Mouse (Mus musculus) heart, embryonic 12.5 days (tissue): ENCODE results near the gene Cacna1g. TPM values are rescaled to one million over a fixed set of nuclear protein-coding genes. Genes with fewer than 3 reads are reported as not detected.
"Not testable (repeated sequence)": the region's sequence is repeated elsewhere in the genome, so short reads cannot be mapped to it uniquely, and the experiment has no call there.

Experiments used
- ATAC-seq: fragments of 200-750 bp; cut with Nextera tagmentation; 2 replicates; pipeline ENCODE4 v1.8.0; 2017; ENCODE audit warnings: moderate TSS enrichment, moderate library complexity; ENCODE audit not compliant: insufficient number of reproducible peaks, low FRiP score
- H3K27ac ChIP-seq: fragments of 300-500 bp; sonication (generic); 2 replicates; pipeline ENCODE4 v1.5.1; 2016; ENCODE audit warnings: mild to moderate bottlenecking, moderate library complexity; ENCODE audit not compliant: poor library complexity, severe bottlenecking
- H3K27me3 ChIP-seq: fragments of 300-500 bp; sonication (generic); replicated peaks from 2 replicates; pipeline ENCODE4 v1.6.1; 2016; ENCODE audit warnings: mild to moderate bottlenecking, moderate library complexity
- H3K36me3 ChIP-seq: fragments of 300-500 bp; sonication (generic); 2 replicates; pipeline ENCODE4 v1.6.1; 2016; ENCODE audit warnings: mild to moderate bottlenecking, moderate library complexity
- H3K4me1 ChIP-seq: fragments of 300-500 bp; sonication (generic); replicated peaks from 2 replicates; pipeline ENCODE4 v1.6.1; 2016; ENCODE audit warnings: mild to moderate bottlenecking
- H3K4me2 ChIP-seq: fragments of 300-500 bp; sonication (generic); 2 replicates; pipeline ENCODE4 v1.6.1; 2016; ENCODE audit warnings: mild to moderate bottlenecking, moderate library complexity
- H3K4me3 ChIP-seq: fragments of 300-500 bp; sonication (generic); 2 replicates; pipeline ENCODE4 v1.5.1; 2016; ENCODE audit warnings: mild to moderate bottlenecking
- H3K9ac ChIP-seq: fragments of 300-500 bp; sonication (generic); 2 replicates; pipeline ENCODE4 v1.6.1; 2016; ENCODE audit warnings: mild to moderate bottlenecking, moderate library complexity
- H3K9me3 ChIP-seq: fragments of 300-500 bp; sonication (generic); replicated peaks from 2 replicates; pipeline ENCODE4 v1.6.1; 2016; ENCODE audit warnings: mild to moderate bottlenecking, moderate library complexity
- WGBS: fragments of 180-500 bp; shearing (Covaris S2); methylation state at CpG from one replicate; pipeline ENCODE4 v1.1.7; 2016; 5-methylcytosine and 5-hydroxymethylcytosine counted together
- polyA plus RNA-seq: library from polyadenylated mRNA; unstranded; fragments of >200 nt; fragmentation: Nextera tagmentation; extraction: Ambion mirVana; gene quantifications from 2 replicates; pipeline ENCODE4 v1.2.1, GENCODE M21; 2016

Cacna1g gene
- polyA plus RNA-seq, 1 experiment from 2014 or later, result 2.7 TPM

- H3K9me3 ChIP-seq, result no peaks in the 10 kb centered on the region
- H3K4me3 ChIP-seq, result no peak overlapping the region
- no peak for ATAC-seq
- peaks cover 19% of the 10 kb centered on the region; the same call in 1 of the 2 replicates for H3K27me3 ChIP-seq
- WGBS, result 77% methylated on average over 10 of the region's 10 CpGs
- H3K4me2 ChIP-seq, result no peak overlapping the region
- H3K4me1 ChIP-seq, result peaks cover 20% of the 10 kb centered on the region
- H3K9ac ChIP-seq, result no peak overlapping the region
- no peak overlapping the region for H3K27ac ChIP-seq
- H3K36me3 ChIP-seq, result no peaks in the 10 kb centered on the region
Measured at GRCm38 (mm10) chr11:94403757-94404156, 70.2 kb downstream of the Cacna1g start.

DNA sequence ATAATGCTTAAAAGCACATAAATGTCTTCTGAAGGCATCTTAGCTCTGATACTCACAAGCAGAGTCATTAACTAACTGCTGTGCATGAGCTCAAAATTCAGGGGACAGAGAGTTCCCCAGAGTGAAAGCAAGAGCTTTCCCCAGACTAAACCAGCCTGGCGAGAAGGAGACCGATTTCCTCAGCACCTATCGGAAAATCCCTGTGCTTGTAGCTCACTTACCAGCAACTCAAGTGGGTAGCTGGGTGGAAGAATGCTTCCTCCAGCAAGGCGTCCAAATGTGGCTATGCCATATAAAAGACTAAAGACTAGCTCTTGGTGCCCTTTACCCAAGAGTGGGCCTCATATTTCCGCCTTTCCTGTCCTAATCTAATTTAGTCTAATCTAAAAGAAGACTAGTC, 71.3 kb downstream of the Cacna1g start:
- no peaks in the 10 kb centered on the region for H3K36me3 ChIP-seq
- no peaks in the 10 kb centered on the region for H3K9me3 ChIP-seq
- no peak overlapping the region for H3K27ac ChIP-seq
- WGBS, result 76% methylated on average over 5 of the region's 5 CpGs
- no peak for ATAC-seq
- no peak overlapping the region for H3K4me3 ChIP-seq
- no peak overlapping the region for H3K9ac ChIP-seq
- H3K4me2 ChIP-seq, result no peak overlapping the region
- peaks cover 15% of the 10 kb centered on the region for H3K4me1 ChIP-seq
- peaks cover 15% of the 10 kb centered on the region; the same call in 1 of the 2 replicates for H3K27me3 ChIP-seq

DNA sequence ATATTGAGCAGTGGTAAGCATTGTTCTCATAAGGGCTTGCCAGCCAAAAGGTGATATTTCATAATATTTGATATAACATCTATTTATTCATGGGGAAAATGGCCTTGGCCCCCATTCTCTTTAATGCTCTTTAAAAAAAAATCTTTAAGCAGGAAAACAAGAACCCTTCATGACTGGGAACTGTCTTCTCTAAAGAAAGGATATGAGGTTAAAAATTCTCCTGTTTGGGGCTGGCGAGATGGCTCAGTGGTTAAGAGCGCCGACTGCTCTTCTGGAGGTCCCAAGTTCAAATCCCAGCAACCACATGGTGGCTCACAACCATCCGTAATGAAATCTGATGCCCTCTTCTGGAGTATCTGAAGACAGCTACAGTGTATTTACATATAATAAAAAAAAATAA, 72.0 kb downstream of the Cacna1g start:
- H3K9me3 ChIP-seq, H3K27me3 ChIP-seq, H3K4me2 ChIP-seq, H3K36me3 ChIP-seq, H3K4me3 ChIP-seq, ATAC-seq, H3K4me1 ChIP-seq, H3K9ac ChIP-seq, H3K27ac ChIP-seq: not testable (repeated sequence)
- WGBS, result 82% methylated on average over 4 of the region's 4 CpGs

GRCm38 (mm10) chr11:94400996-94401395, 73.0 kb downstream of the Cacna1g start:
- Histone ChIP-seq H3K9ac (no peak overlapping the region), H3K4me2 (no peak overlapping the region), H3K4me1 (peaks cover 8% of the 10 kb centered on the region; the same call in 1 of the 2 replicates), H3K9me3 (no peaks in the 10 kb centered on the region), H3K27me3 (0 out of 2 replicates have a peak, but pooled peaks cover 5% of the 10 kb centered on the region), H3K4me3 (no peak overlapping the region), H3K36me3 (no peaks in the 10 kb centered on the region), H3K27ac (no peak overlapping the region)
- no peak for ATAC-seq
- WGBS, result 69% methylated on average over 6 of the region's 6 CpGs

DNA sequence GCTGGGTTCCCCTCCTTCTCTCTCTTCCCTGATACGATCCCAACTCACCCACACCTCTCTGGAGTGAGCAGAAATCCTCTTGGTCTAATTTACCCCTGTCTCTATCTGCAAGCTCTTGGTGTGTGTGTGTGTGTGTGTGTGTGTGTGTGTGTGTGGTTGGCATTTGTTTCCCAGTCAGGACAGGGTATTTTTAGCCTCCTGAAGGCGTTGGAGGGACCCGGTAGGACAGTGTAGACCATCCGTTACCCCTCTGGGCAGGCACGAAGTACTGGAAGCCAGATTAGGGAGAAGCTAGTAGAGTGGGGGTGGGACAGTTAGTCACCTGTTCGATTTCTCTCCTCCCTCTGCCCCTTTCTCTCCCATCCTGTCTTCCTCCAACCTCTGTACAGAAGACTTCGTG, 79.9 kb downstream of the Cacna1g start:
- 0 out of 2 replicates have a peak, but pooled peaks cover 8% of the 10 kb centered on the region for H3K4me1 ChIP-seq
- no peak overlapping the region for H3K9ac ChIP-seq
- H3K36me3 ChIP-seq, result no peaks in the 10 kb centered on the region
- no peak overlapping the region for H3K4me3 ChIP-seq
- H3K4me2 ChIP-seq, result no peak overlapping the region
- H3K27ac ChIP-seq, result no peak overlapping the region
- ATAC-seq, result no peak
- 49% methylated on average over 7 of the region's 7 CpGs for WGBS
- peaks cover 21% of the 10 kb centered on the region for H3K27me3 ChIP-seq
- no peaks in the 10 kb centered on the region for H3K9me3 ChIP-seq

DNA sequence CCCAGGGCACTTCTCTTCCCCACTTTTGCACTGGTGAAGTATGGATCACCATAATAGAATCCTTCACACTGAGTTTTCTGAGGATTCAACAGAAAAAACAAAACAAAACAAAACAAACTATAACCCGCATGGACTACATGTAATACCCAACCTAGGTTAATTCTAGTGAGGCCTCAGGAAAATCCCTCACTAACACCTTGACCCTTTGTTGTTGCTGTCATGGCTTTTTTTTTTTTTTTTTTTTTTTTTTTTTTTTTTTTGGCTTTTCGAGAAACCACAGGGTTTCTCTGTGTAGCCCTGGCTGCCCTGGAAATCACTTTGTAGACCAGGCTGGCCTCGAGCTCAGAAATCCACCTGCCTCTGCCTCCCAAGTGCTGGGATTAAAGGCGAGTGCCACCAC, 80.5 kb downstream of the Cacna1g start:
- H3K27me3 ChIP-seq, result peaks cover 21% of the 10 kb centered on the region
- WGBS, result 84% methylated on average over 4 of the region's 4 CpGs

GRCm38 (mm10) chr11:94392672-94393109, 81.3 kb downstream of the Cacna1g start, which contains the start of gene Abcc3:
Abcc3 (minus strand) TSS chr11:94392997.
- H3K27ac ChIP-seq, result no peak within 1 kb of the TSS

More for the DNA sequence above, 80.5 kb downstream of the Cacna1g start:
- H3K27ac ChIP-seq, H3K4me1 ChIP-seq, ATAC-seq, H3K4me3 ChIP-seq, H3K9ac ChIP-seq, H3K9me3 ChIP-seq, H3K4me2 ChIP-seq, H3K36me3 ChIP-seq: not testable (repeated sequence)

GRCm38 (mm10) chr11:94391661-94392060, 82.3 kb downstream of the Cacna1g start:
- no peak overlapping the region for H3K4me2 ChIP-seq
- no peak overlapping the region for H3K27ac ChIP-seq
- peaks cover 11% of the 10 kb centered on the region for H3K4me1 ChIP-seq
- 81% methylated on average over 10 of the region's 10 CpGs for WGBS
- no peak for ATAC-seq
- H3K9me3 ChIP-seq, result no peaks in the 10 kb centered on the region
- peaks cover 30% of the 10 kb centered on the region for H3K27me3 ChIP-seq
- no peak overlapping the region for H3K9ac ChIP-seq
- no peaks in the 10 kb centered on the region for H3K36me3 ChIP-seq
- no peak overlapping the region for H3K4me3 ChIP-seq

More at GRCm38 (mm10) chr11:94392672-94393109, 81.3 kb downstream of the Cacna1g start, which contains the start of gene Abcc3:
- Histone ChIP-seq H3K4me3 (peak within 1 kb of the TSS; percentile 43), H3K9me3 (no peaks in the 10 kb centered on the region), H3K9ac (peak within 1 kb of the TSS; percentile 52), H3K4me2 (peak within 1 kb of the TSS; percentile 70), H3K27me3 (peaks cover 26% of the 10 kb centered on the region), H3K36me3 (no peaks in the 10 kb centered on the region), H3K4me1 (0 out of 2 replicates have a peak, but pooled peaks cover 8% of the 10 kb centered on the region)
- WGBS, result 5% methylated on average over 20 of the region's 20 CpGs
- ATAC-seq, result no peak

GRCm38 (mm10) chr11:94390825-94391224, 83.2 kb downstream of the Cacna1g start:
- Histone ChIP-seq H3K9me3 (no peaks in the 10 kb centered on the region), H3K27ac (no peak overlapping the region), H3K4me1 (peaks cover 19% of the 10 kb centered on the region), H3K9ac (no peak overlapping the region), H3K27me3 (peaks cover 30% of the 10 kb centered on the region), H3K36me3 (no peaks in the 10 kb centered on the region), H3K4me2 (no peak overlapping the region), H3K4me3 (no peak overlapping the region)
- ATAC-seq, result no peak
- 84% methylated on average over 6 of the region's 6 CpGs for WGBS

DNA sequence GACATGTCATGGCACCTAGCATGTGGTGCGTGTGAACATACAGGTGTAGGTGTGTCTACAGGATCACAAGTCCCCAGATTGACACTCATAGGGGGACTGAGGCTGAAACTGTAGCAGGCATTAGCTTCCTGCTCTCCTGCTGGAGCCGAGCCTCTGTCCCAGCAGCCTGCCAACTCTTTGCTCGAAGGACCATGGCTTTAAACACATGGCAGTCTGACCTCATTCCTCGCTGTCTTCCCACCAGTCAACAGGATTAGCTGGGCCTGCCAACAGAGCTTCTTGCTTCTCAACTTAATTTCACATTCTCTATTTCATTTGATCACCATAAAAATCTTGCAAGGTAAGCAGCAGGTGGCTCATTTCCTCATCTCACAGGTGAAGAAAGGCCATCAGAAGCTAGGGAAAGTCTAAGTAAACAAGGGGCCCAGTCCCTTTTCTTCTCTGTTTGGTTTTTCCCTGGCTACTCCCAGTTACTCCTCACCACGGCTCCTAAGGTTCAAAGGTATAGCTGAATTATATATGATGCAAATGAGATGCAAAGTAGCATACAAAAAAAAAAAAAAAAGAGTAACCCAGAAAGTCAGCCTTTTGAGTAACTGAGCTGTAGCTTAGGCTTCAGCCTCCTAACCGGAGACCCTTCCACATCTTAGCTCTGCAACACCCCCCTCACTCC, 84.1 kb downstream of the Cacna1g start:
- 64% methylated on average over 6 of the region's 6 CpGs for WGBS
- Histone ChIP-seq H3K27me3 (peaks cover 30% of the 10 kb centered on the region), H3K36me3 (no peaks in the 10 kb centered on the region), H3K9me3 (no peaks in the 10 kb centered on the region), H3K9ac (no peak overlapping the region), H3K4me3 (no peak overlapping the region), H3K4me1 (peaks cover 23% of the 10 kb centered on the region), H3K4me2 (no peak overlapping the region), H3K27ac (no peak overlapping the region)
- ATAC-seq, result no peak

DNA sequence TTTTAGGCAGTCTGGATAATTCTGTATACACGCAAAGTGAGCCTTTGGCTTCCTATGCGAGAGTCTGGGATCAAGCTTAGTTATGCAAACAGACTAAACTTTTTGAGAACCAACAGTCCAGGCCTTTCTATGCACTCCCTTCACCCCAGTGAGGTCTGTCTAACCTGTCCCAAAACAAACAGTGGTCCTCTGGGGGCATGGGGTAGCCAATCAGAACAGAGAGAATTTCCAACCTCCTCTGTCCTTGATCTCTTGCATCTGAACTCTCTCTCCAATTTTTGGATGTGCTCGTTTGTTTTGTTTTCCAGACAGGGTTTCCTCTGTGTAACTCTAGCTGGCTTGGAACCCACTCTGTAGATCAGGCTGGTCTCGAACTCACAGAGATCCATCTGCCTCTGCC, 85.0 kb downstream of the Cacna1g start:
- WGBS, result 74% methylated on average over 4 of the region's 4 CpGs
- ATAC-seq, result no peak

More for the DNA sequence above, 85.0 kb downstream of the Cacna1g start:
- no peaks in the 10 kb centered on the region for H3K36me3 ChIP-seq
- H3K27me3 ChIP-seq, result peaks cover 35% of the 10 kb centered on the region
- peaks cover 23% of the 10 kb centered on the region for H3K4me1 ChIP-seq
- H3K9ac ChIP-seq, result no peak overlapping the region
- no peak overlapping the region for H3K27ac ChIP-seq
- no peaks in the 10 kb centered on the region for H3K9me3 ChIP-seq
- no peak overlapping the region for H3K4me3 ChIP-seq
- no peak overlapping the region for H3K4me2 ChIP-seq
